Mouse (Mus musculus): ENCODE results near the gene Arf6. TPM values are rescaled to one million over a fixed set of nuclear protein-coding genes. Genes with fewer than 3 reads are reported as not detected.
"Not testable (repeated sequence)": the region's sequence is repeated elsewhere in the genome, so short reads cannot be mapped to it uniquely, and the experiment has no call there.

Gene Arf6
- polyA plus RNA-seq, 1 experiment from 2014 or later = 54.6 TPM

GRCm38 (mm10) chr12:69362388-69362787 is 9.6 kb upstream of the Arf6 start:
- no peak overlapping the region for H3K4me3 ChIP-seq (replicated peaks)
- no peak for ATAC-seq (ENCODE audit: low FRiP score)
- no peaks in the 10 kb centered on the region for H3K27me3 ChIP-seq

GRCm38 (mm10) chr12:69363110-69363509 is 8.8 kb upstream of the Arf6 start:
- not testable (repeated sequence) for H3K36me3 ChIP-seq (replicated peaks); ATAC-seq (ENCODE audit: low FRiP score); H3K4me2 ChIP-seq; H3K9ac ChIP-seq; H3K9me3 ChIP-seq; H3K27me3 ChIP-seq; H3K27ac ChIP-seq; H3K4me3 ChIP-seq (replicated peaks)
- WGBS = 94% methylated on average over 7 of the region's 7 CpGs
- peaks cover 20% of the 10 kb centered on the region; the same call in 1 of the 2 replicates for H3K4me1 ChIP-seq

More at GRCm38 (mm10) chr12:69362388-69362787, 9.6 kb upstream of the Arf6 start:
- WGBS = 47% methylated on average over 4 of the region's 4 CpGs
- peak overlapping the region; percentile 70 for H3K4me2 ChIP-seq
- peaks cover 20% of the 10 kb centered on the region; the same call in 1 of the 2 replicates for H3K4me1 ChIP-seq
- H3K9ac ChIP-seq = no peak overlapping the region
- H3K36me3 ChIP-seq (replicated peaks) = no peaks in the 10 kb centered on the region
- H3K9me3 ChIP-seq = no peaks in the 10 kb centered on the region
- H3K27ac ChIP-seq = no peak overlapping the region

DNA sequence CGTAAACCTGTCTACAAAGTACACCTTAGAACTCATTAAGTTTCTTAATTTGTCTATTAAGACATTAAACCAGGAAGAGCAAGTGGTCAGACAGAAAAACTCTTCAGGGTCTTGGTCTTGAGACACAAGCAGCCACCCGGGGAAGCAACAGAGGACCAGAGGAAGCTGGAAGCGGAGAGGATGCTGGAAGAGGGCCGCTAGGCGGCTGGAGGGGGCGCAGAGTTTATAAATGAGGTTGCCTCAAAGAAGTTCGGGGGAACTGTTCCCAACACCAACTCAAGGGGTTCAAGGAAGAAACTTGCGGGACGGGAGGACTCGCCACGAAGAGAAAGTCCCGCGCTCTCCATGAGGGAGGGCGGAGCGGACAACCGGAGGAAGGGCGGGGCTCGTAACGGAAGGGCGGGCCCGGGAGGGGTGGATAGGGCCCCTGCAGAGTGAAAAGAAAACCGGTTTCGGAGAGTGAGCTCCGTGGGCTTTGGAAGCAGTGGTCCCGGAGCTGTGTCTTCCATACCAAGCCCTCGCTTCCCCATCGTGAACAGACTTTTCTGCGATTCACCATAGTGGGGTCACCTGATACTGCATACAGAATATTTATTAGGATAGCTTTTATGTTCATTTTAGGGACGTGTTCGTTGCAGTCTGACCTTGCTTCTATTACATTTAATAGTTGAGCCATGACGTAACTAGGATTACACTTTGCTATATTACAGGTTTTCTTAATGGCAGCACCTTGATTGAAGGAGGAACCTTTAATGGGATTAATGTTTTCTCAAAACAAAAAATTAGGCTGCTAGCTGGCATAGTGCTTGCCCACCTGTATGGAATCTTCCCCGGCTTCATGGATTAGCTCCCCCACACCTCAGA is 7.8 kb upstream of the Arf6 start:
- no peaks in the 10 kb centered on the region for H3K27me3 ChIP-seq
- H3K9ac ChIP-seq = peak overlapping the region; percentile 62
- H3K4me3 ChIP-seq (replicated peaks) = peak overlapping the region; percentile 51
- peak overlapping the region; percentile 77 for H3K27ac ChIP-seq
- H3K9me3 ChIP-seq = no peaks in the 10 kb centered on the region
- no peaks in the 10 kb centered on the region for H3K36me3 ChIP-seq (replicated peaks)
- WGBS = 5% methylated on average over 32 of the region's 32 CpGs
- peak; percentile 44 for ATAC-seq (ENCODE audit: low FRiP score)
- H3K4me1 ChIP-seq = peaks cover 20% of the 10 kb centered on the region; the same call in 1 of the 2 replicates
- peak overlapping the region; percentile 67 for H3K4me2 ChIP-seq

DNA sequence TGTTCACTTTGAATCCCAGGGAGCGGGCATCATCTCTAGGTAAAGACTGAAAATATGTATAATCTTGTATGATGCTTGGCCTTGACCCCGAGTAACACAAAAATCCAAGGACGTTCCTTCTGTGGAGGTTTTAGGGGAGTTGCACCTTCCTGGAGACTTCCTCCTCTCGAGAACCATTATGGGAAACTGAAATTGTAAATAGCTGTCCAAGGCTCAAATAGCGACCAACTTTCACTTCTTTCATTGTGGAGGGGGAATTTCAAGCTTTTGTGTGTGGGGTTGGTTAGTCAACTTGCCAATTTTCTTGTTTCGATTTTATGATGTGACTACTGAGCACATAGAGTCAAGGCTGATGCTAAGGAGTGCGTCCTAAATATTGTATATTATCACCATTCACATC is 6.2 kb upstream of the Arf6 start:
- ATAC-seq (ENCODE audit: low FRiP score) = no peak
- Histone ChIP-seq H3K4me1 (peaks cover 20% of the 10 kb centered on the region; the same call in 1 of the 2 replicates), H3K27me3 (no peaks in the 10 kb centered on the region)

GRCm38 (mm10) chr12:69366424-69366823 is 5.5 kb upstream of the Arf6 start:
- Histone ChIP-seq H3K4me1 (peaks cover 22% of the 10 kb centered on the region; the same call in 1 of the 2 replicates), H3K4me3 (replicated peaks) (no peak overlapping the region), H3K4me2 (no peak overlapping the region), H3K36me3 (replicated peaks) (no peaks in the 10 kb centered on the region), H3K27ac (no peak overlapping the region), H3K27me3 (no peaks in the 10 kb centered on the region), H3K9ac (no peak overlapping the region), H3K9me3 (no peaks in the 10 kb centered on the region)
- ATAC-seq (ENCODE audit: low FRiP score) = no peak

More for the DNA sequence above, 6.2 kb upstream of the Arf6 start:
- H3K36me3 ChIP-seq (replicated peaks) = no peaks in the 10 kb centered on the region
- no peak overlapping the region for H3K27ac ChIP-seq
- 79% methylated on average over 7 of the region's 7 CpGs for WGBS
- no peaks in the 10 kb centered on the region for H3K9me3 ChIP-seq
- H3K4me2 ChIP-seq = no peak overlapping the region
- H3K4me3 ChIP-seq (replicated peaks) = no peak overlapping the region
- no peak overlapping the region for H3K9ac ChIP-seq

- WGBS = 78% methylated on average over 2 of the region's 2 CpGs
- Histone ChIP-seq H3K9me3 (no peaks in the 10 kb centered on the region), H3K4me3 (replicated peaks) (no peak overlapping the region), H3K27ac (no peak overlapping the region), H3K36me3 (replicated peaks) (no peaks in the 10 kb centered on the region), H3K27me3 (no peaks in the 10 kb centered on the region), H3K4me1 (peaks cover 13% of the 10 kb centered on the region; the same call in 1 of the 2 replicates), H3K4me2 (no peak overlapping the region), H3K9ac (no peak overlapping the region)
- no peak for ATAC-seq (ENCODE audit: low FRiP score)
Observed at GRCm38 (mm10) chr12:69367557-69367956, 4.4 kb upstream of the Arf6 start.

- peaks cover 19% of the 10 kb centered on the region for H3K4me1 ChIP-seq
- WGBS = 17% methylated on average over 7 of the region's 7 CpGs
- no peaks in the 10 kb centered on the region for H3K9me3 ChIP-seq
- peak overlapping the region; percentile 90 for H3K27ac ChIP-seq
- H3K9ac ChIP-seq = peak overlapping the region; percentile 97
- H3K4me2 ChIP-seq = peak overlapping the region; percentile 93
- peak overlapping the region; percentile 84 for H3K4me3 ChIP-seq (replicated peaks)
- H3K36me3 ChIP-seq (replicated peaks) = peaks cover 3% of the 10 kb centered on the region; the same call in 1 of the 2 replicates
- H3K27me3 ChIP-seq = no peaks in the 10 kb centered on the region
- no peak for ATAC-seq (ENCODE audit: low FRiP score)
Observed at GRCm38 (mm10) chr12:69370936-69371335, 1.0 kb upstream of the Arf6 start.

GRCm38 (mm10) chr12:69371421-69371853 is 513 bp upstream of the Arf6 start:
- Histone ChIP-seq H3K27ac (peak overlapping the region; percentile 90), H3K4me3 (replicated peaks) (peak overlapping the region; percentile 84), H3K9me3 (no peaks in the 10 kb centered on the region), H3K9ac (peak overlapping the region; percentile 97), H3K27me3 (no peaks in the 10 kb centered on the region), H3K4me1 (peaks cover 22% of the 10 kb centered on the region), H3K36me3 (replicated peaks) (peaks cover 3% of the 10 kb centered on the region; the same call in 1 of the 2 replicates), H3K4me2 (peak overlapping the region; percentile 93)
- ATAC-seq (ENCODE audit: low FRiP score) = no peak; the same call in 1 of the 2 replicates
- WGBS = under 1% methylated on average over 24 of the region's 24 CpGs

- ATAC-seq (ENCODE audit: low FRiP score) = peak; percentile 10
- Histone ChIP-seq H3K27ac (peak overlapping the region; percentile 90), H3K9me3 (no peaks in the 10 kb centered on the region), H3K36me3 (replicated peaks) (peaks cover 3% of the 10 kb centered on the region; the same call in 1 of the 2 replicates), H3K4me3 (replicated peaks) (peak overlapping the region; percentile 84), H3K4me1 (peaks cover 22% of the 10 kb centered on the region), H3K9ac (peak overlapping the region; percentile 97), H3K27me3 (no peaks in the 10 kb centered on the region), H3K4me2 (peak overlapping the region; percentile 93)
- WGBS = under 1% methylated on average over 42 of the region's 42 CpGs
Observed at GRCm38 (mm10) chr12:69372731-69373331, 881 bp downstream of the Arf6 start.

DNA sequence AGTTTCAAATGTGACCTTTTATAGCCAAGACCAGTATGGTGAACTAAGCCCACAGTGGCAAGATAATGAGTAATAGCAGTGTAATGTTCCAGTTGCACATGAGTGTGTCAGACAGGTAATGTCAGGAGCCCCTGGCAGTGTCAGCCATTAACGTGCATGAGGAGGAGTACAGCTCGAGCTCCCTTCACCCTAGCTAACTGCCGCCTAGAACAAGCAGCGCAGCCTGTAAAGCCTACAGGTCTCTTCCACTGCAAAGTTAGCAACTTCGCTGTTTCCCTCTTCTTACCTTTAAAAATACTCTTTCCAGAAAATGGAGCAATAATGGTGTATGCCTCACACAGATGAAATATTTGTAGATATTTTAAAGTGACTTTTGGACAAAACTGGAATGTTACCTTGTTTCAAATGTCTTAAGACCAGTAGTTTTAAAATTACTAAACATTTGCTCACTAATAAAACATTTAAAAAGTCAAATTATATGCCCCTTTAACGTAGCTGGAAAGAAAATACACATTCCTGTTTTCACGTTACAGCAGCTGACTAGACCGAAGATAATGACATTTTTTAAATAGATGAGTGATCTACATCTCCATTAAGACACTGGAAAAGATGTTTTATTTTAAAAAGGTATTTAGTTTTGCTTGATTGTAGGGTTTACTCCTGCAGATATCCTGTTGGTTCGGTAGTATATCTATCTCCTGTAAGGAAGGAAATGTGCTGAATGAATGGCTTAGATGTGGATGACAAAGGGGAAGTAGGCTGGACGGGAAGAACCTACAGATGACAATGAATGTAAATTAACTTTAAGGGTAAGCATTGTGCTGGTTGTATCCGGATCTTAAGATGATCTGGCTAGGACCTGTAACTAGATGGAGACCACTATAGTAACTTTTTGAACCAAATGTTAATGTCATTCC is 2.2 kb downstream of the Arf6 start:
- peak overlapping the region; percentile 93 for H3K4me2 ChIP-seq
- no peaks in the 10 kb centered on the region for H3K9me3 ChIP-seq
- peaks cover 22% of the 10 kb centered on the region for H3K4me1 ChIP-seq
- H3K9ac ChIP-seq = peak overlapping the region; percentile 97
- peaks cover 6% of the 10 kb centered on the region for H3K36me3 ChIP-seq (replicated peaks)
- H3K27ac ChIP-seq = no peak overlapping the region
- no peaks in the 10 kb centered on the region for H3K27me3 ChIP-seq
- peak overlapping the region; percentile 84 for H3K4me3 ChIP-seq (replicated peaks)
- WGBS = 49% methylated on average over 11 of the region's 11 CpGs
- no peak for ATAC-seq (ENCODE audit: low FRiP score)

DNA sequence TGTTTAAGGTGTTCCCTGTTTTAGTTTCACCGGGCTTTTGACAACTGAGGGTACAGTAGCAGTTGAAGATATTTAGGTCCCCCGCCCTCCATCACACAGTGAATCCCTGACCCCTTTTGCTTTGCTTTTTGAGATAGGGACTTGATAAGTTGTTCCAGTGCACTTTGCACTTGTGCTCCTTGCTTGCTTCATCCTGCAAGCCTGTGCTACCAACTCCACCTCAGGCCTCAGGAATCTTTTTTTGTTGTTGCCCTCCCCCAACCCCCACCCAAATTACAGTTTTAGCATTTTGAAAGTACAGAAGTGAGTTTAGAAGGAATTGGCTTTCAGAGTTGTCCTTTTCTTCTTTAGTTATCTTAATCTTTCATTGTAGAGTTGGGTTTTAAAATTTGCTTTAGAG is 4.2 kb downstream of the Arf6 start:
- Histone ChIP-seq H3K9ac (no peak overlapping the region), H3K27me3 (no peaks in the 10 kb centered on the region), H3K9me3 (no peaks in the 10 kb centered on the region), H3K27ac (no peak overlapping the region), H3K4me3 (replicated peaks) (no peak overlapping the region), H3K4me2 (no peak overlapping the region), H3K4me1 (peaks cover 19% of the 10 kb centered on the region), H3K36me3 (replicated peaks) (peaks cover 6% of the 10 kb centered on the region)
- WGBS = 93% methylated on average over 2 of the region's 2 CpGs
- no peak for ATAC-seq (ENCODE audit: low FRiP score)

DNA sequence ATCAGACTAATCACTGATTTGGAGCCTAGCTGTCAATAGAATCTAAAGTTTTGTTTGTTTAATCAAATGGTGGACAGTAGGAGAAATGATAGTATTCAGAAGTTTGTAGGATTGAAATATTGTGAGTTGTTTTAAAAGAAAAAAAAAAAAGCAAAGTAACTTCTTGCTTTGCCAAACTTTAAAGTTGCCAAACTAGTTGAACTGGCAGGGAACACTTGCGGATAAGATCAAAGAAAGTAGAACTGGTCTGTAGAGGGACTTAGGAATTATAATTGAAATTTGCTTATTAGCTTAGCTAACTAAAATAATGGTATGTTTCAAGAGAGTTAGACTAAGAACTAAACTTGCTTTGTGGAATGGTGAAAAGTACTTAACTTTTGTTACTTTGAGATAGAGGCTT is 5.2 kb downstream of the Arf6 start:
- no peak for ATAC-seq (ENCODE audit: low FRiP score)
- peaks cover 19% of the 10 kb centered on the region for H3K4me1 ChIP-seq
- no peak overlapping the region for H3K4me3 ChIP-seq (replicated peaks)
- H3K27ac ChIP-seq = no peak overlapping the region
- H3K9ac ChIP-seq = no peak overlapping the region
- no peak overlapping the region for H3K4me2 ChIP-seq
- 95% methylated on average over 1 of the region's 1 CpGs for WGBS
- H3K36me3 ChIP-seq (replicated peaks) = peaks cover 6% of the 10 kb centered on the region
- H3K27me3 ChIP-seq = no peaks in the 10 kb centered on the region
- H3K9me3 ChIP-seq = no peaks in the 10 kb centered on the region

All from forebrain, embryonic 12.5 days (tissue).